Mouse (Mus musculus) lung, embryonic 14.5 days (tissue): ENCODE measurements around the gene Spg7. TPM values are rescaled to one million over a fixed set of nuclear protein-coding genes. Genes with fewer than 3 reads are reported as not detected.

Experiments used
- ATAC-seq: fragments of 200-750 bp; cut with Nextera tagmentation; 2 replicates; pipeline ENCODE4 v1.8.0; 2017; ENCODE audit warnings: mild to moderate bottlenecking, moderate TSS enrichment, moderate library complexity; ENCODE audit not compliant: insufficient read depth
- DNase-seq: peaks from one replicate; pipeline ENCODE4 v3.0.0-alpha.2; 2015
- H3K27ac ChIP-seq: fragments of 300-500 bp; sonication (generic); 2 replicates; pipeline ENCODE4 v1.5.1; 2014; ENCODE audit warnings: low read depth, mild to moderate bottlenecking, moderate library complexity
- H3K27me3 ChIP-seq: fragments of 300-500 bp; sonication (generic); 2 replicates; pipeline ENCODE4 v1.6.1; 2014; ENCODE audit warnings: low read length, control low read depth; ENCODE audit not compliant: insufficient read depth
- H3K36me3 ChIP-seq: fragments of 300-500 bp; sonication (generic); 2 replicates; pipeline ENCODE4 v1.6.1; 2014; ENCODE audit warnings: control low read depth; ENCODE audit not compliant: insufficient read depth
- H3K4me1 ChIP-seq: fragments of 300-500 bp; sonication (generic); 2 replicates; pipeline ENCODE4 v1.6.1; 2014; ENCODE audit warnings: antibody characterized with exemption, control low read depth; ENCODE audit not compliant: insufficient read depth
- H3K4me2 ChIP-seq: fragments of 300-500 bp; sonication (generic); 2 replicates; pipeline ENCODE4 v1.6.1; 2014; ENCODE audit warnings: mild to moderate bottlenecking
- H3K4me3 ChIP-seq: fragments of 300-500 bp; sonication (generic); 2 replicates; pipeline ENCODE4 v1.5.1; 2014; ENCODE audit warnings: low read depth, low read length
- H3K9ac ChIP-seq: fragments of 300-500 bp; sonication (generic); 2 replicates; pipeline ENCODE4 v1.6.1; 2014
- H3K9me3 ChIP-seq: fragments of 300-500 bp; sonication (generic); 2 replicates; pipeline ENCODE4 v1.6.1; 2016; ENCODE audit warnings: low read depth, low read length, control low read depth
- CTCF ChIP-seq: IDR thresholded peaks from 2 replicates; pipeline ENCODE4 v1.5.1; 2016; ENCODE audit warnings: antibody characterized with exemption, low read depth
- WGBS: fragments of 180-500 bp; shearing (Covaris S2); extraction: QIAGEN DNeasy Blood & Tissue Kit; methylation state at CpG from one replicate; pipeline ENCODE4 v1.1.7; 2014; 5-methylcytosine and 5-hydroxymethylcytosine counted together
- polyA plus RNA-seq: library from polyadenylated mRNA; unstranded; fragments of >200 nt; fragmentation: Nextera tagmentation; extraction: Ambion mirVana; gene quantifications from 2 replicates; pipeline ENCODE4 v1.2.1, GENCODE M21; 2014

Gene Spg7
- polyA plus RNA-seq, 1 experiment from 2014 or later: 44.5 TPM

GRCm38 (mm10) chr8:123104046-123104767 is 41.5 kb downstream of the Spg7 start:
- Histone ChIP-seq H3K36me3 (peaks cover 31% of the 10 kb centered on the region), H3K9ac (peak overlapping the region; percentile 97), H3K27ac (no peak overlapping the region), H3K27me3 (no peaks in the 10 kb centered on the region), H3K9me3 (no peaks in the 10 kb centered on the region), H3K4me1 (no peaks in the 10 kb centered on the region), H3K4me3 (peak overlapping the region; percentile 88), H3K4me2 (peak overlapping the region; percentile 98)
- 76% methylated on average over 6 of the region's 6 CpGs for WGBS
- no peak for TF ChIP-seq CTCF
- ATAC-seq (no peak), DNase-seq (peak; percentile 47)

- 61% methylated on average over 5 of the region's 5 CpGs for WGBS
- H3K4me2 ChIP-seq: no peak overlapping the region
These were observed 43.0 kb downstream of the Spg7 start for GRCm38 (mm10) chr8:123105553-123106326.

GRCm38 (mm10) chr8:123106531-123106930 is 43.8 kb downstream of the Spg7 start:
- no peak overlapping the region for H3K9ac ChIP-seq
- 50% methylated on average over 2 of the region's 2 CpGs for WGBS
- no peaks in the 10 kb centered on the region for H3K9me3 ChIP-seq
- H3K4me1 ChIP-seq: no peaks in the 10 kb centered on the region
- peak; percentile 66 for TF ChIP-seq CTCF
- no peak overlapping the region for H3K27ac ChIP-seq
- no peak overlapping the region for H3K4me2 ChIP-seq
- H3K4me3 ChIP-seq: no peak overlapping the region
- H3K27me3 ChIP-seq: no peaks in the 10 kb centered on the region
- no peak for ATAC-seq
- H3K36me3 ChIP-seq: peaks cover 31% of the 10 kb centered on the region
- peak; percentile 64 for DNase-seq

More at GRCm38 (mm10) chr8:123105553-123106326, 43.0 kb downstream of the Spg7 start:
- no peak for ATAC-seq
- H3K9ac ChIP-seq: no peak overlapping the region
- no peak overlapping the region for H3K4me3 ChIP-seq
- no peaks in the 10 kb centered on the region for H3K9me3 ChIP-seq
- H3K36me3 ChIP-seq: peaks cover 31% of the 10 kb centered on the region
- no peaks in the 10 kb centered on the region for H3K27me3 ChIP-seq
- peak; percentile 69 for TF ChIP-seq CTCF
- no peaks in the 10 kb centered on the region for H3K4me1 ChIP-seq
- DNase-seq: peak; percentile 84
- H3K27ac ChIP-seq: no peak overlapping the region

GRCm38 (mm10) chr8:123108010-123108409 is 45.3 kb downstream of the Spg7 start:
- peaks cover 29% of the 10 kb centered on the region for H3K36me3 ChIP-seq
- no peak overlapping the region for H3K9ac ChIP-seq
- ATAC-seq (no peak), DNase-seq (no peak)
- H3K4me1 ChIP-seq: no peaks in the 10 kb centered on the region
- no peaks in the 10 kb centered on the region for H3K9me3 ChIP-seq
- no peaks in the 10 kb centered on the region for H3K27me3 ChIP-seq
- 52% methylated on average over 1 of the region's 1 CpGs for WGBS
- no peak overlapping the region for H3K4me3 ChIP-seq
- H3K4me2 ChIP-seq: no peak overlapping the region
- TF ChIP-seq CTCF: peak; percentile 42
- H3K27ac ChIP-seq: no peak overlapping the region

- H3K9ac ChIP-seq: no peak overlapping the region
- no peaks in the 10 kb centered on the region for H3K27me3 ChIP-seq
- H3K4me2 ChIP-seq: no peak overlapping the region
- no peak for DNase-seq
- no peak for TF ChIP-seq CTCF
- no peaks in the 10 kb centered on the region for H3K9me3 ChIP-seq
- H3K36me3 ChIP-seq: peaks cover 19% of the 10 kb centered on the region
- H3K4me1 ChIP-seq: peaks cover under 1% of the 10 kb centered on the region; the same call in 1 of the 2 replicates
- H3K27ac ChIP-seq: no peak overlapping the region
- WGBS: 75% methylated on average over 5 of the region's 5 CpGs
- ATAC-seq: no peak
- H3K4me3 ChIP-seq: no peak overlapping the region
These were observed 46.2 kb downstream of the Spg7 start for GRCm38 (mm10) chr8:123108953-123109352.

- H3K4me1 ChIP-seq: peaks cover 4% of the 10 kb centered on the region; the same call in 1 of the 2 replicates
- no peak overlapping the region for H3K4me2 ChIP-seq
- peaks cover 1% of the 10 kb centered on the region; the same call in 1 of the 2 replicates for H3K27me3 ChIP-seq
- H3K9ac ChIP-seq: no peak overlapping the region
- WGBS: 12% methylated on average over 4 of the region's 4 CpGs
- no peaks in the 10 kb centered on the region for H3K9me3 ChIP-seq
- peak; percentile 50; the same call in 1 of the 2 replicates for ATAC-seq
- peaks cover 2% of the 10 kb centered on the region for H3K36me3 ChIP-seq
- DNase-seq: peak; percentile 75
- peak; percentile 84 for TF ChIP-seq CTCF
- H3K4me3 ChIP-seq: no peak overlapping the region
- no peak overlapping the region for H3K27ac ChIP-seq
These were observed 47.9 kb downstream of the Spg7 start for GRCm38 (mm10) chr8:123110649-123111048.

GRCm38 (mm10) chr8:123112892-123113291 is 50.1 kb downstream of the Spg7 start:
- 70% methylated on average over 9 of the region's 9 CpGs for WGBS
- no peaks in the 10 kb centered on the region for H3K9me3 ChIP-seq
- TF ChIP-seq CTCF: no peak
- H3K9ac ChIP-seq: no peak overlapping the region
- DNase-seq (no peak), ATAC-seq (no peak)
- no peak overlapping the region for H3K4me2 ChIP-seq
- no peak overlapping the region for H3K27ac ChIP-seq
- H3K36me3 ChIP-seq: no peaks in the 10 kb centered on the region
- H3K27me3 ChIP-seq: peaks cover 24% of the 10 kb centered on the region
- peaks cover 4% of the 10 kb centered on the region; the same call in 1 of the 2 replicates for H3K4me1 ChIP-seq
- no peak overlapping the region for H3K4me3 ChIP-seq
